Mouse (Mus musculus) mesoderm, embryonic 11.5 days (tissue): Measurements from ENCODE around the gene Ubtf.
A peak's percentile ranks its signal among the peaks of the same experiment; 100 is the strongest.
"Not testable (repeated sequence)": the region's sequence is repeated elsewhere in the genome, so short reads cannot be mapped to it uniquely, and the experiment has no call there.

Experiments used
- DNase-seq: peaks from one replicate; pipeline ENCODE4 v3.0.0-alpha.2; 2012; ENCODE audit warnings: low read depth, low spot score

The Ubtf gene

GRCm38 (mm10) chr11:102295598-102296471 is 23.7 kb downstream of the Ubtf start:
- peak; percentile 66 for DNase-seq

- DNase-seq: no peak
Measured at GRCm38 (mm10) chr11:102294887-102295597, 24.5 kb downstream of the Ubtf start.

- no peak for DNase-seq
Measured at GRCm38 (mm10) chr11:102294416-102294815, 25.1 kb downstream of the Ubtf start.

- no peak for DNase-seq
Measured at GRCm38 (mm10) chr11:102293971-102294370, 25.6 kb downstream of the Ubtf start.

- no peak for DNase-seq
Measured at GRCm38 (mm10) chr11:102291051-102291535, 28.4 kb downstream of the Ubtf start.

GRCm38 (mm10) chr11:102290141-102290540 is 29.4 kb downstream of the Ubtf start:
- DNase-seq: no peak

- DNase-seq: no peak
Measured at GRCm38 (mm10) chr11:102289511-102290100, 29.9 kb downstream of the Ubtf start.

- no peak for DNase-seq
Measured at GRCm38 (mm10) chr11:102288913-102289312, 30.6 kb downstream of the Ubtf start.

GRCm38 (mm10) chr11:102288027-102288804 is 31.3 kb downstream of the Ubtf start:
- DNase-seq: no peak

- no peak for DNase-seq
Measured at GRCm38 (mm10) chr11:102287485-102287884, 32.1 kb downstream of the Ubtf start.

- DNase-seq: no peak
Measured at GRCm38 (mm10) chr11:102285095-102285834, 34.3 kb downstream of the Ubtf start.

GRCm38 (mm10) chr11:102284501-102285094 is 34.9 kb downstream of the Ubtf start, which contains the start of gene Tmub2:
Gene Tmub2 (plus strand): TSS chr11:102284931.
- DNase-seq: peak; percentile 100

GRCm38 (mm10) chr11:102283922-102284321 is 35.6 kb downstream of the Ubtf start:
- no peak for DNase-seq

GRCm38 (mm10) chr11:102280267-102280666 is 39.3 kb downstream of the Ubtf start:
- not testable (repeated sequence) for DNase-seq

- DNase-seq: no peak
Measured at GRCm38 (mm10) chr11:102279595-102279994, 39.9 kb downstream of the Ubtf start.

- DNase-seq: no peak
Measured at GRCm38 (mm10) chr11:102277754-102278153, 41.8 kb downstream of the Ubtf start.

GRCm38 (mm10) chr11:102276411-102276915 is 43.1 kb downstream of the Ubtf start:
- peak; percentile 55 for DNase-seq

GRCm38 (mm10) chr11:102268520-102269244 is 50.9 kb downstream of the Ubtf start, which contains the start of gene Asb16:
Gene Asb16 (plus strand): TSS chr11:102268743.
- no peak for DNase-seq

GRCm38 (mm10) chr11:102267480-102267879 is 52.1 kb downstream of the Ubtf start:
- DNase-seq: peak; percentile 78
